Mouse (Mus musculus): ENCODE measurements around the gene Atp5f1.
"Not testable (repeated sequence)": the region's sequence is repeated elsewhere in the genome, so short reads cannot be mapped to it uniquely, and the experiment has no call there.

Gene Atp5f1

DNA sequence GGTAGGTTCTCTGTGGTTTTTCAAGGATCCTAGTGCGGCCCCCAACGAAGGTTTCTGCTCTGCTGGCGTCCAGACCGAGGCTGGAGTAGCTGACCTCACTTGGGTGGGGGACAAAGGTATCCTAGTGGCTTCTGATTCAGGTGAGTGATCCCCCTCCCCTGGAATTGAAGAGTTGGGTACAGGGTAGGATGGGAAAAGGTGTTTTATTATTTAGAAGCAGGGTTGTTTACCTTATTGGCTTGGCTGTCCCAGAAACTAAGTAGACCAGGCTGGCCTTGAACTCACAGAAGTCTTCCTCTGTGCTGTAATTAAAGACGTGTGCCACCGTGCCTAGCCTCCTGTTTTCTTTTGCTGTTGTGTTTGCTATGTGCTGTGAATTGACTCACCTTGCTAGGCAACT is at the start of gene Atp5f1:
TSS of gene Atp5f1 (minus strand) at position 101 of the 400 bp plus-strand sequence.
- DNase-seq (ENCODE audit: low read depth, low spot score), result no peak

DNA sequence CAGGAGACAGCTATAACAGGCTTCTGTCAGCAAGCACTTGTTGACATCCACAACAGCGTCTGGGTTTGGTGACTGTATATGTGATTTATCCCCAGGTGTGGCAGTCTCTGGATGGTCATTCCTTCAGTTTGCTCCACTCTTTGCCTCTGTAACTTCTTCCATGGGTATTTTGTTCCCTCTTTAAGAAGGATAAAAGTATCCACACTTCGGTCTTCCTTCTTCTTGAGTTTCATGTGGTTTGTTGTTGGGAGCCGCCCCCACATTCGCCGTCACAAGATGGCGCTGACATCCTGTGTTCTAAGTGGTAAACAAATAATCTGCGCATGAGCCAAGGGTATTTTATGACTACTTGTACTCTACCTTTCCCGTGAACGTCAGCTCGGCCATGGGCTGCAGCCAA is 43.5 kb upstream of the Atp5f1 start:
- DNase-seq (ENCODE audit: low read depth, low spot score), result not testable (repeated sequence)

DNA sequence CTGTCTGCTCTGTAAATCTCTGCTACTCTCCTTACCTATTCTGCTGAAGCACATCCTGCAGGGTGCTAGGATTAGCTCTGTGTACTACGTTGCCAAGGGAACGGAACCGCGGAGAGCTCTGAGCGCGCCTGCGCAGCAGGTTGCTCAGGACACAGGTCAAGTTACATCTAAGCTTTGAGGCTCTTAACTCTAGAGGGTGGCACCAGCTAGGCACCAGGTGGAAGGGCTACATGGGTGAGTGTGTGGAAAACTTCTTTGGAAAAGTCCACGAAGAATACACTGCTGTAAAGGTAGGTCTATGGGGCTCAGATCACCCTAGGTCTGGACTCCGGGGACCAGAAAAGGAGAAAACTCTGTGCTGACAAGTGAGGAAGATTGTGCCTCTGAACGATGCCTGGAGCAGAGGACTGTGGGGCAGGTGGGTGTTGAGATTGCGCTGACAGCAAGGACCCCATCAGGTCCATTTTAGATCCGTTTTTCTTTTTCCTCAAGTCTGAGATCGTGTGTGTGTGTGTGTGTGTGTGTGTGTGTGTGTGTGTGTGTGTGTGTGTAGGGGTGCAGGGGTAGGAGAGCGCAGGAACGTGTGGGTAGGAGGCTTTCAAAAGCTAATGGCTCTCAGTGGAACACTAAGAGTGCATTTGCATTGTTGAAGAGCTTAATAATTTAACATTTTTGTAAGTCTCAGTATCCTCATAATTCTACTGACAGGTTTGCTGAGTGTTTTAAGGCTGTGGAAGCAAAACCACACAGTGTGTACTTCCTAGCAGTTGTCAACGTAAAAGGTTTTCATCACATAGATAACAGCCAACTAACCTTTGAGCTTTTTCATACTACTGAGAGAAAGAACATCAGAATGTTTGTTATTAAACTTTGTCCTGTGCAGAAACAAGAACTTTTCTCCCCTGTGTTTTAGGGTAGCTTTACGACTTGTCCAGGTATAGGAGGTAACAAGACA is 41.8 kb upstream of the Atp5f1 start:
- peak; percentile 88 for DNase-seq (ENCODE audit: low read depth, low spot score)

DNA sequence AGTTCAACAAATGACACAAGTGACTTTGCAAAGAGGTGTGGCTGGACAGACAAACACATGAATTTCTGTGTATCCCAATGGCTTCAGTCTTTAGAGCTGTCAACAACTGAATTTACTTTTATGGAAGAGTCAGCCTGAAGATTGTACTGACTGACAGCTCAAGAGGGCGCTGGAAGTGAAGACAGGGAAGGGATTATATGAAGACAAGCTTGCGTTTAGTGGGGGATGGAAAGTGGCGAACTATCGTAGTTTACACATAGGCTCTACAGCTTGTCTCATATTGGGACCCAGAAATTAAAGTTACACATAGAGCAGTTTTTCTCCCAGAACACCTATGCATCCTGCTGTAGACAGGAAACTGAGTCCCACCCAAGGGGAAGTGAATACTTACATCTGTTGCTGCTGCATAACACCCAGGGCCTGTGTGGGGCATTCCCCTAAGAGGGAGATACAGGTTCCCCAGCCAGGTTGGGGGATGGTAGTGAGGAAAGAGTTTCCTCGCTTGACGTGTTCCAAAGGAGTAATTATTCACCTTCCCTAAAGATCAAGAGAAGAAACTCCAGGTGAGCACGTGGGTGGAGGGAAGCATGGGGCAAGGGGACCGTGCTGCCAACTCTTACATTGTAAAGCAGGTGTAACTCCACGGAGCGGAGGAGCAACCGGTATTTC is 40.9 kb upstream of the Atp5f1 start:
- peak; percentile 7 for DNase-seq (ENCODE audit: low read depth, low spot score)

DNA sequence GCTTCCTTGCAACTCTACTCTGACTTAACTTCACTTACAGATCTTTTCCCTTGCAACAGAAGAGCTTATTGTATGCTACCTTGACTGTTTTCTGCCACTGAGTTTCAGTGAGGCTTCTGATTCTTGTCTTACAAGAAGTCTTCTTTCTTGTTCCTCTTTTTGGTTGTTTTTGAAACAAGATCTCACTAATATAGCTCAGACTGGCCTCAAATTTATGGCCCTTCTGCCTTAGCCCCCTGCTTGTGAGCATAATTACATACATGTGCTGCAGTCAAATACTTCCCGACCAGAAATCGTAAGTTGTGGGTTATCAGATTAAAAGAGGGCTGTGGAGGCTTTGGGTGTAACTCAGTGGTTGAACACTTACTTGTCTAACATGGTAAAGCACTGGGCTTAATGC is 34.8 kb upstream of the Atp5f1 start:
- DNase-seq (ENCODE audit: low read depth, low spot score), result no peak

DNA sequence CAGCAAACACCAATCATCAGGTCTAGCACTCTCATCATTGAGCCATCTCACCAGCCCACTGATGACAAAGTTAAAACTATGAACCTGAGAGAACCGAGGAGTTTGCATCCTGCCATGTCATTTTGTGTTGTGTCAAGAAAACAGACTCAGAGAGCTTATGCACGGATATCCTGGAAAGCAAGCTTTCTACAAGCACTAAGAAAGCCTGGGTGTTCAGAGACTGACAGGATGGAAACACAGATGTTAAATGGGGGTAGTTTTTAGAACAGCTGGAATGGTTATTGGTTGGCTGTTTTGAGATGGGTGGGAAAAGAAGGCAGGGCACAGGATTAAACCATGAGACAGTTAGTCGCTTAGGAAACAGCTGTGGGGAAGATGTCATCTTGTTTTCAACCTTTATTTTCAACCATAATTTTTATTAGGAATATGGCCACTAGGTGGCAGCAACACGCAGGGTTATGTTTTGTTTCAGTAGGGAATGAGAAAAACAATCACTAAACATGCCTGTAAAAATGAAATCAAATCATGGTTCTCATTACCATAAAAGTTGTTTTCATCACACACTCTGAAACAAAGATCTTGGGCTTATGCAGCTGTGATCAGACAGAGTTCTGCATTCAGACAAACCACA is 31.9 kb upstream of the Atp5f1 start:
- DNase-seq (ENCODE audit: low read depth, low spot score), result peak; percentile 13

DNA sequence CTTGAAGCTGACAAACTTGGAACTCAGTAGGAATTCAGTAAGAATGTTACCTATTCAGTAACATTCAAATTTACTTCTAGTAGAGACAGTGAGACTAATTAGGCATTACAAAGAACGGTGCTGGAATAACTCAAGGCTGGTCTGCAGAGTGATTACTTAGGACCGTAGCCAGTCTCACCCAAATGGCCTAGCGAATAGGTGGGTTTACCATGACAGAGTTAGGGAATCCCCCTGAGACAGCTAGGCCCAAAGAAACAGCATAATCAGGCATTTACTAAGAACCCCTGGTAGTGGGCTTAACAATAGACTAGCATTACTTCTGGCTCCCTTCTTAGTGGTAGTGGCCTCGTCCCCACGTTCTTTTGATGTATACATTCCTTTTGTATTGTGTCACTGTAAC is 29.7 kb upstream of the Atp5f1 start:
- peak; percentile 29 for DNase-seq (ENCODE audit: low read depth, low spot score)

DNA sequence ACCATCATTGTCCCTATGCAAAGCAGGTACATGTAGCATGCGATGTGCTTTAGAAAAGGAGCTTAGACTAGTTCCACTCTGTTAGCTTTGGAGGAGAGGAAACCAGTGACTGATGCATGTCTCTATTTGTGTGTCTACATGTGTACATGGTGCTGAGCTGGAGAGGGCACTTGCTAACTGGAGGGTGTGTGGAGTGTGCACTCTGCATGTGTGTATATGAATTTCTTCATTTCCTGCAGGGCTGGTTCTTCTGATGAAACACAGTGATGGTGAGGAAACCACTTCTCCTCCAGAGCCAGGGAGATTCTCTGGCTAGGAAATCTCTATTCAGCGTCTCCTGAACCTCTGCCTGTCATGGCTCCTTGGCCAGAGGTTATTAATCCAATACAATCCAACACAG is 14.3 kb upstream of the Atp5f1 start:
- DNase-seq (ENCODE audit: low read depth, low spot score), result no peak

DNA sequence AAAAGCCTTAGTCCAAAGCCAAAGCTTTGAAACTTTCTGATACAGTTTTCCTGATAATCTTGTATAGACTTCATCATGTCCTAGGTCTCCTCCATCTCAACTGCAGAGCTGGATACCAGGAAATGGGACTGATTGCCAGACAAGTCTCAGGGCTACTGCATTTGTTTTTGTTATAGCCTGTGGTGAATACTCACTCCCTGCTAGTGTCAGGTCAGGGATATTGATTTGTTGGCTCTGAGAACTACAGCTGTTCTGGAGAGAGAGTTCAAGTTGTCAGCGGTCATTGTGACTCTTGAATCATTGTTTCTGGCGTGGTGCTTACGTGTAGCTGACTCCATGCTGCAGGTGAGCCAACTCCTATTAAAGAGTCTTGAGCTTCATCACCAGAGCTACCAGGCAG is 13.5 kb upstream of the Atp5f1 start, which contains the start of gene Ovgp1:
TSS of gene Ovgp1 (plus strand) at position 301 of the 400 bp plus-strand sequence.
- no peak for DNase-seq (ENCODE audit: low read depth, low spot score)

DNA sequence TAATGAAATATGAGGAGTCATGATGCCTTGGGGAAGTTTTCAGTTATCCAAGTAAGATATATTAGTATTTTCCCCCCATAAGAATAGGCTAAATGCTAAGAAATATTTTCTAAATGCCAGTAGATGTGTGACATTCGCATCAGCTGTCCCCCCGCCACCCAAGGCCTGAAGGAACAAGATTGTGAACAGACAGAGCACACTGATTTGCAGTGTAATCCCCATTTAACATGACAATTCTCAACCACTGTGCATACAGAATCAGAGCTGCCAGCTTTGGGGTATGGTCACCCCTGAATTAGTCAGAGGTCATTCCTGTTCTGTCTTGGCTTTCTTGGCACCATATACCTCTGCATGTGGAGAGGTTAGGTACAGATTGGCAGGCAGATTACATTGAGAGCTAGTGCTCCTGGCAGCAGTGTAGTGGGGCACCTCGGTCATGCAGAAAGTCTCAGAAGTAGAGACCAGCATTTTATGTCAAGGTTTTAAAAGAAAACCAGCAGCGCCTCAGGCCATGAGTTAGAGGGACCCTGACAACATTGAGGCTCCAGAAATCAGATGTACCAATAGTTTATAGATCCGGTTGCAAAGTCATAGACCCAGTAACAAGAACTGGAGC is 12.0 kb upstream of the Atp5f1 start:
- no peak for DNase-seq (ENCODE audit: low read depth, low spot score)

DNA sequence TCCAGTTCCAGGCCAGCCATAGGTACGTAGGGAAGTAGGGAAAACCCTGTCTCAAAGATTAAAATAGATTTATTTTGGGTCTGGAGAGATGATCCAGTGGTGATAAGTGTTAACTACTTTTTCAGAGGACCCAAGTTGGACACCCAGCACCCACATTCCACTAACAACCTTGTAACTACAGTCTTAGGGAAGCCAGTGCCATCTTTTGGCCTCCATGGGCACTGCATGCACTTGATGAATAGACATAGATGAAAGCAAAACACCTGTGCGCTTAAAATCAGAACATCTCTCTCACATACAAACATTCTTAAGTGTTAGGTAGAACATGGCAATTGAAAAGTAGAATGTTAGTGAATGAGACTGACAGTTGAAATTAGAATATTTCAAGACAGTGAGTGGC is 801 bp upstream of the Atp5f1 start:
- peak; percentile 66 for DNase-seq (ENCODE audit: low read depth, low spot score)

DNA sequence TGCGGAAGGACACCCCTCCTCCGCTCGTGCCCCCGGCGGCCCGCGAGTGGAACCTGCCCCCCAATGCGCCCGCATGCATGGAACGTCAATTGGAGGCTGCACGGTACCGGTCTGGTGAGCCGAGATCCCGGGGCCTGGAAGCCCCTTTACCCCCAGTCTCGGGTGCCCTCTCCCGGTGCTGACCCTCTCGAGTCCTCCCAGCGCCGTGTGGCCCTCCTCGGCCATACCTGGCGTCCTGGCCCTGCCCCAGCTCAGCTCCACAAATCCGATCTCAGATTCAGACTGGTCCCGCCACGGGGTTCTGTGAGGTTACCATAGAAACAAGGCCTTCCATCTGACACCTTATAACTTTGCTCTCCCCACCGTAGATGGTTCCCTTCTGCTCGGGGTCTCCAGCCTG is 314 bp downstream of the Atp5f1 start:
- DNase-seq (ENCODE audit: low read depth, low spot score), result peak; percentile 43

DNA sequence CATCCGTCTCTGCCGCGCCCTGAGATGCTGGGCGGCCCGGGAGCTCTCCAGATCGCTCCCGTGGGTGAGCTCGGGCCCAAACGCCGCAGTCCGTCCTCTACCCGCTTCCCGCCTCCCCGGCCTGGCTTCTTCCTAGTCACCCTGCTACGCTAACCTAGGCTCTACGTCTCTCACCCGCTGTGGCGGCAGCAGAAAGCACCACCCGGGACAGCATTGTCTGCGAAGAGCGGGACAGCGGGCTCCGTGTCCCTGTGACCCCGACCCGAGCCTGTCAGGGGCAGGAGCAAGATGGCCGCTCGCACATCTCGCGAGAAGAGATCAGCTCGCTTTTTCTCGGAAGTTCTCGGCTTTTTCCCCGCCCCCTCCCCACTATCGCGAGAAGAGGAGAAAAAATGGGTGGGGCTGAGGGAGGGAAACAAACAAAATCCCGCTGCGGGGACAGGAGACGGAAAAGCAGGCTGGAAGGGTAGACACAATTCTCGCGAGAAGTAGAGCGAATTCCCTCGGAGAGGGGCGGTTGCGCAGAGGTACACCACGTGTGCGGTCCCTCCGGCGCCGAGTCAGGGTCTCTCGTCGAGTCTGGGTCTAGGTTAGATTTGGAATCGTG is 822 bp downstream of the Atp5f1 start, which contains the start of gene Wdr77:
TSS of gene Wdr77 (plus strand) at position 396 of the 607 bp plus-strand sequence.
- DNase-seq (ENCODE audit: low read depth, low spot score), result peak; percentile 99

DNA sequence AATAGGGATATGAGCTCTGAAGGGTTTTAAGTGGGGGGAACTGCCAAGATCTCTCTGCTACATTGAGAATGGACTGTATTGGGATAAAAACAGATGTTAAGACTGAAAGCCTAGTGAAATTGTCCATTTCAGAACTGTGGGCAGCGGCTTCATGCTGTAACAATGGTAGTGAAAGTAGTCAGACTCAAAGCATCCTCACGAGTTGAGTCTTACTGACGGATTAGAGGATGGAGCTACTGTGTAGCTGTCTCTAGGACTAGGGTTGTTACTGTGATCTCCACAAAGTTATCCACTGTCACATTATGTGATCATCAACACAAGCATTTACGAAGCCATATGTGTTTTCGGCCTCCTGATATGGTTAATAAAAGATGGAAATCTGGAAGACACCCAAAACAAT is 1.7 kb downstream of the Atp5f1 start:
- no peak for DNase-seq (ENCODE audit: low read depth, low spot score)

DNA sequence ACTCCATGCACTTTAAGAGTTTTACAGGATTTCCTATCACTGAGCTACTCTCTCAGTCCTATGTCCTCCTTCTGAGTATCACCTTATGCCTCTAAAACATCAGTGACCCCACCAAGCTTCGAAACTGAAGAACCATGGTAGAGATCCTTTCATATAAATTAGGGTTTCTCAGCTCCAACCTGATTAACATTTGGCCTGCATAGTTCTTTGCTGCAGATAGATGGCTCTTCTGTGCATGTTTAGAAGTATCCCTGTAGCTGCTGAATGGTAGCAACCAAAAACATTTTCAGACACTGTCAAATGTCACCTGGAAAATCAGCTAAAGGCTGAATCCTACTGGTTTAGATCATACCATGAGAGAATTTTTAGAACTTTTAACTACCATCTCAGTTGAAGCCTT is 2.7 kb downstream of the Atp5f1 start:
- DNase-seq (ENCODE audit: low read depth, low spot score), result no peak

DNA sequence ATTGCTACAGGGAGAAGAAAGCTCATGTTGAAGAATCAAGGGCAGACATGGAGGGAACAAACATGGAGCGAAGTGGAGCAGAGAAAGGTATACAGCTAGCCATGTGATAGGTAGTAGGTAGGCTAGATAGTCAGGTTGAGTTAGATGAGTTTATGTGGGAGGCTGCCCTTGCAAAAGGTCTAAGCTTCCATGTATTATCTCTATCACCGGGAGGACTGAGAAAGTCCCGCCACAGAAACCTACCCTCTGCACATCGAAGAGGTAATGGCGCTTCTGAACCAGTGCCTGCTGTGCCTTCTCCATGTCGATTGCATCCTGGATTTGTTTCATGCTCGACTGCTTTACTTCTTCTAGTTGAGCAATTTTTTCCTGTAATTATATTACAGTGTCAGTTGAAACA is 8.6 kb downstream of the Atp5f1 start:
- no peak for DNase-seq (ENCODE audit: low read depth, low spot score)

DNA sequence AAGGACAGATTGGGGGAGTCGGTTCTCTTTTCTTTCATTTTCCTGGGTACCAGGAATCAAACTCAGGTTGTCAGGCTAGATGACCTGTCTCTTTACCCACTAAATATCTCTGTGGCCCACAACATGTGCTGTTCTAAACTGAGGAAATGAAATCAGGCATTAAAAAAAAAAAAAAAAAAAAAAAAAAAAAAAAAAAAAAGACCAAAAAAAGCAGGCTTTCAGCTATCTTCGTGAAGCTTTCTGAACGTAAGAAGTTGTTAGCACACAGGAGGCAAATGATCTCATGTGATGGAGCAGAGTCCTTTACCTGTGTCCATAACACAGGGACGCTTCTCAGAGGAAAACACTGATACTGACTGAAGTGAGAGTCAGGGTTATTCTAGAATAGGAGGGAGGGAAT is 23.8 kb downstream of the Atp5f1 start:
- no peak for DNase-seq (ENCODE audit: low read depth, low spot score)

DNA sequence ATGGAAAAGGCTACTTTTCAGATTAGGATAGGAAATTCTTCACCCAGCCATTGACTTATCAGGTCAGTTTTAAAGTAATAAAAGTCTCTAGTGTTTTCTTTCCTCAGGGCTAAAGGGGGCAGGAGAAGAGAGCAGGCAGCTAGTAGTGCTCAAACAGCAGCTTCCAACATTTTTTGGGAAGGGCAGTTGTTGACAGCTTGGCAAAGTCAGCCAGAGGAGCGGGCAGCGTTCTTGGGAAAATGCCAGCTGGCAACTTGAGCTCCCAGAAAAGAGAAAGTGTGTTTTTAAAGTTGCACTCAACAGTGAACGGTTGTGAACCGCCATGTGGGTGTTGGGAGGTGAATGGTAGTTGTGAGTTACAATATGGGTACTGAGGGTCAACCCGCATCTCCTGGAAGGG is 24.9 kb downstream of the Atp5f1 start:
- DNase-seq (ENCODE audit: low read depth, low spot score), result no peak

DNA sequence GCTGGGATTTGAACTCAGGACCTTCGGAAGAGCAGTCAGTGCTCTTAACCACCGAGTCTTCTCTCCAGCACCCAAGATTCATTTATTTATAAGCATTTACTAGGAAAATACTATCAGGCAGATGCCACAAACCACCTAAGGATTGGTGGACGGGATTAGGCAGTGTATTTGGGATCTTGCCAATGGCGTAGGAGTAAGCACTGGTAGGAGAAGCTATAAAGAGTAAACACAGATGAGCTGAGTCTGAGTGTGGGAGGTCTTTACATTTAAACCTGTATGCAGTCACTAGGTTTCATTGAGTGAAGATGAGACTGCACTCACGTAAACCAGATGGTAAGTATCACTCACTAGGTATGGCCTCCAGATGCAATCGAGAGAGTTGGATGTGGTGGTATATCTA is 26.0 kb downstream of the Atp5f1 start:
- DNase-seq (ENCODE audit: low read depth, low spot score), result no peak

DNA sequence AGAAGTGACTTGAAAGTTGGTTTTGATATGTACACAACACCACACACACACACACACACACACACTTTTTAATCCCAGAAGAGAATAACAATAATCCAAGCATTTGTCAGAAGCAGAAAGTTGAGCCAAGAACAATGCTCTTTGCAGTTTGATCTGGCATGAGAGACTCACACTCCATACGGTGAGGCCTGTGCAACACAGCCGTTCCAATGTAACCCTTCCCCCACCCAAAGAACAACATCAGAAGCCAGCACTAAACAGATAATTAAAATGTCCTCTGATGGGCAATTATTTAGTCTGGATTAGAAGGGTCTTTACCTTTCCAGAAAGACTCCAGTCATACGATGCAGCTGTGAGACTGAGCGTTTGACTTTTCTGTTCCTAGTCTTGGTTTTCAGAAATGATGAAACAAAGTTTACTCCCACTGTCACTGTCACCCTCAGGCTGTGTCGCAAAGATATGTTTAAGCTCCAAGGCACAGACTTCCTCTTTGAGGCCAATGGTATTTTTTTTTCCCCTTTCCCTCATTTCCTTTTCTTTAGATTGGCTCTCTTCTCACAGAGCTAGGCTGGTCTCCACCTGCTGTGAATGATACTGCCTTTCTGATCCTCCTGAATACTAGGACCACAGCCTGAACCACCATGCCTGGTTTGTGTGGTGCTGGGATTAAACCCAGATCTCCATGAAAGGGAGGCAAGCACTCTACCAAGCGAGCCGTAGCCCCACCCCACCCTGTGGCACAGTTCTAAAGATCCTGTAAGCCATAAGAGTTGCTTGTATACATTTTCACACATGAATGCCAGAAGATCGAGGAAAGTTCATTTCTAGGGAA is 27.4 kb downstream of the Atp5f1 start, which contains the start of gene I830077J02Rik:
TSS of gene I830077J02Rik (minus strand) at position 425 of the 832 bp plus-strand sequence.
- DNase-seq (ENCODE audit: low read depth, low spot score), result no peak
